Mouse (Mus musculus) induced T-regulatory cell, adult 2 months (primary cell): ENCODE measurements around the gene Chmp3.
A peak's percentile ranks its signal among the peaks of the same experiment; 100 is the strongest.

ENCODE experiments used
- DNase-seq: peaks from one replicate; pipeline ENCODE4 v3.0.0-alpha.2; 2012; ENCODE audit warnings: low read depth

Chmp3 gene

DNA sequence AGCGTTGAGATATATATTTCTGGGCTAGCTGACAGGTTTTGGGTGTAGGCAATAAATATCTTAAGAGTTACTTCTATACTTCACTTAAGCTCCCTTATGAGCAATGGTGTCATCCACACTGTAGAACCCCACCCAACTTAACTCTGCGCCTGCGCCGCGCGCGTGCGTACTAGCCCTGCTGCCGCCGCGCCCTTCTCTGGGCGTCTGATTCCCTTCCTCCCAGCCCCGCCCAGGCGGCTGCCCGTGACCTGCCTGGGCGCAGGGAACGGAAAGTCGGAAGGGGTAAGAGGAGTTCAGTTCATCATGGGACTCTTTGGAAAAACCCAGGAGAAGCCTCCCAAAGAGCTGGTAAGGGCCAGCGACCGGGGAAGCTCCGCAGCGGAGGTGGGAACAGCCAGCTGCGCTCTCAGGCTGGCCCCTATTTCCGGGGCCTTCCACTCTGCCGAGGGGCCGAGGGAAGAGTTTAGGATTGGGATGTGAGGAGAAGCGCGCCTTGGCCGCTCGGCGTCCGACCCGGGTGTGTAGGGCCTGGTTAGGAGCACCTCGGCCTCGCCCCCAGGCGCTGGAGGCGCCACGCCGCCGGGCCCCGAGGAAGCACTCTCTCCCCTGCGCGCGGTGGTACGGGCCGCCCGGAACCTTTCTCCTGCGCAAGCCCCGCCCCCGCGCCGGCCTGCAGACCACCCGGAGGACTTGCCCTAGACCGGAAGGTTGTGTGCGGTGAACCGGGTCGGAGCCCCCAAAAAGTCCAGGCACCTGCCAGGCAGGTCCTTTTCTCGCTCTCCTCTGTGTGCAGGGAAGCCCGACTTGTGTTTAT lies at the start of gene Chmp3:
Chmp3 (plus strand) TSS at position 112 of the 814 bp plus-strand sequence.
- peak; percentile 96 for DNase-seq

DNA sequence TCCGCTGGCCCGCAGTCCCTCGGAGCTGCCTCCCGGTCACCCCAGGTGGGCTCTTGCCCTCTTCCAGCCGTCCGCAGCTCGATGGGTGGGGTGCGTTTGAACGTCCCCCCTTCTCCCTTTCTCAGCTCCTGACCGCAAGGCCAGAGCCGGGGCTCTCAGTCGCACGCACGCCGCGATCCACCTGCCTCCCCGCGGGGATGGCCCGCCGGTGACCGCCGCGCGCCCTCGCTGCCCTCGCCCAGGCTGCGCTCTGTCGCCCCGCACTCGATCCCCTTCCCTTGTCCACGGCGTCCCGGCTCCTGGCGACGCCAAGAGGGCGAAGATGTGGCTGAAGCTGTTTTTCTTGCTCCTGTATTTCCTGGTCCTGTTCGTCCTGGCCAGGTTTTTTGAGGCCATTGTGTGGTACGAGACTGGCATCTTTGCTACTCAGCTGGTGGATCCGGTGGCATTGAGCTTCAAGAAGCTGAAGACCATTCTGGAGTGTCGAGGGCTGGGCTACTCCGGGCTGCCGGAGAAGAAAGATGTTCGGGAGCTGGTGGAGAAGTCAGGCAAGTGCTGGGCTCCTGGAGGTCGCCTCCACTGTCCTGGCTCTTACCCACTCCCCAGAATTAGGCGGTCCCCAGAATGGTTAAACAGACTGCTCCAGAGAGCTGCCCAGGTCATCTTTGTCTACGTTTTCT lies 49.1 kb upstream of the Chmp3 start:
- peak; percentile 60 for DNase-seq

DNA sequence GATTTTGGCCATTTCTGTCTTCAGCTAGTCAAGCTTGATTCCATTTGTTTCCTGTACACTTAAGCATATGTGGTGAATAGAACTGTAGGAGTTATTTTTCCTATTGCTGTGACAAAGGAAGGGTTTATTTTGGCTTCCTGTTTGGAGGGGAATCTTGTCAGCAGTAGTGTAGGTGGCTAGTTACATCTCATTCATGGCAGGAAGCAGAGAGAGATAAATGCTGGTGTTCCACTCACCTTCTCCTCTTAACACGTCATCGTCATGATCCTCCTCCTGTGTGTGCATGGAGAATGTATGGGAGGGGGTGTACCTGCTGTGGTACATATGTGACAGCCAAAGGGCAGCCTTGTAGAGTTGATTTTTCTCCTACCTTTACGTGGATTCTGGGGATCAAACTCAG lies 43.0 kb upstream of the Chmp3 start:
- no peak for DNase-seq

DNA sequence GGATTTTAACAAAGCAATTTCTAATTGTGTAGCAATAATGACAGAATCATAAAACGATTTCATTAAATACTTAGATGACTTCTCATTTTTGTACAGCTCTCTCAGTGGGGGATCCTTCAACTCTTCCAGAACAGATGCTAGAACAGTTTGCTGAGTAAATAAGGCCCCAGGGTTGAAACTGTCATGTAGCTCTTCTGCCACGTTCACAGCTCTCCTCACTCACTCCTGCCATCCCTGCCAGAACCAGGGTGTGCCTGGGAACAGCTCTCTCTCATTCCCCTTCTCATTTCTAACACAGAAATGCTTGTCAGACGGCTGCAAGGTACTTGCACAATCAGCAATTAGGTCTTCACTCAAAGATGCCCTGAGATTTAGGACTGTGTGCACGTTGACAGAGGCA lies 40.6 kb upstream of the Chmp3 start:
- DNase-seq, result no peak

DNA sequence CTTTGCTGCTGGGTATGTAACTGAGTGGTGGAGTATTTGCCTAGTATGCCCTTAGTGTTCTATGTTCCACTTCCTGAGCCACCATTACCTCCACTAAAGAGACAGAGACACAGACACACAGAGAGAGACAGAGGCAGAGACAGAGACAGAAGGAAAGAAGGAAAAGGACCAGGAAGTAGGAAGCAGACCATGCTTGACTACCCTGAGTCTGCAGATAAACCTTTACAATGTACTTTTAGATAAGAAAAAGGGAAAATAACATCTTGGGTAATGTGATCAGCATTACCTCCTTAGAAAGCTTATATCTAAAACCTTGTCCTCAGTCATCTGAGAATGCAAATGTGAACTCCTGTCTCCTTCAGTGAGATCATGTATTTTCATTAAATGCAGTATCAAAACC lies 39.9 kb upstream of the Chmp3 start:
- DNase-seq, result no peak

DNA sequence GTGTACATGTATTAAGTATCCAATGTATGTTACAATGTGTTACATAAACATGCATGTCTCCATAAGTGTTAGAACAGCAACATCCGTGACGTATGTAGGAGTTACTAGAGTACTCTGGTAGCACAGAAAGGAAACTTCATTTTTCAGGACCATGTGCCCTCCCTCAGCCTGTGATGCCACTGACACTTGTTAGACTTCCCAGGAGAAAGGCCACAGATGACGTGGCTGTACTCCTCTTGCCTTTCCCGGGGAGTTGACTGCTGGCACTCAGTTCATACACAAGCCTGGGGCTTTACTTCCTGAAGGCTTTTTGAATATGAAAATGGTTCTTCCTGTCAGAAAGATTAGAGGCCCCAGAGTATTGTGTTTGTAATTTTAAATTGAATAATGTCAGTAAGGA lies 39.5 kb upstream of the Chmp3 start:
- DNase-seq, result no peak

DNA sequence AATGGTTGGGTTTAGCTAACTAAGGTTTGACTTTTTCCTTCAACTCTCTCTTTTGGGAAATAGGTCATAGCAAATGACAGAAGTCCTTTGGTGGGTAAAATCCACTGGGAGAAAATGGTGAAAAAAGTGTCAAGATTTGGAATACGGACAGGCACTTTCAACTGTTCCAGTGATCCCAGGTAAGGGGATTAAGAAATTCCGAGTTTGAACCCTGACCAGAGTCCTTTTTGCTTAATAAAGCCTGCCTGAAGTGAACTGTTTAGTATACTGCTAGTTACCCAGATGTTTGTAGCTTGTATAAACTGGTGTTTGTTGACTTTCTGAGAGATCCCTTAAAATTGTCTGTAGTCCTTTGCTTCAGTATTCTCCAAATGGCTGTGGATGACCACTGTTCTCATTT lies 37.9 kb upstream of the Chmp3 start:
- DNase-seq, result no peak

DNA sequence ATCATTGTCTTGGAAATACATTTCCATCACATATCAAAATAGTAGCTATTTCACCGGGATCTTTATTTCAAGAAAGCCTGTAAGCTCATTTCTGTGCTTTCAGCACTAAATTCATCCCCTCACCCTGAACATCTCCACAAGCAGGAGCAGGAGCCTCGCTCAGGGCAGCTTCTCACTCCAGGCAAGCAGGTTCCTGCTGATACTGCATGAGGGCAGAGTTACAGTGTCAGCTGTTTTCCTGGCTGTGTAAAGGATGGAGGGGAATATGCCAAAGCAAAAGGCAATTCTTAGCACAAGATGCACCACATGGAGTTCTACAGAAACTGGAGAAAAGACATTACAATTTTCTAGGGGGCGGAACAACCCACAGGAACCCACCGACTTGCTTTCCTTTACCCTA lies 24.1 kb upstream of the Chmp3 start:
- DNase-seq, result no peak

DNA sequence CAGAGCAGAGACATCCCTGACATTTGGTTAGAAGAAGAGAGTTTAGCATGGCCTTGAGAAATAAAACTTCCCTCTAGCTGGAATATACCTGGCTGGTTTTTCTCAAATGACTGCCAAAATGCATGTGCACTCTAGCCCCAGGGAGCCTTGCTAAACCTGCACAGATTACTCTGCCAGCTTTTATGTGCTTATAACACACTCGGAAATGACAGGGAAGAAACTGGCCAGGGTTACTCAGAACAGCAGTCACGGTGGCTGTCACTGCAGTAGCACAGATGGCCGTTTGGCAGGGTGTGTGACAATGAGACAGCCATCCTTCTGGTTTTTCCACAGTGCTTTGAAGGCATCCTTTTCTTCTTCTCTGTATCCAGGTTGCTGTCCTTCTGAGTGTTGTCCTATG lies 18.0 kb upstream of the Chmp3 start:
- no peak for DNase-seq

DNA sequence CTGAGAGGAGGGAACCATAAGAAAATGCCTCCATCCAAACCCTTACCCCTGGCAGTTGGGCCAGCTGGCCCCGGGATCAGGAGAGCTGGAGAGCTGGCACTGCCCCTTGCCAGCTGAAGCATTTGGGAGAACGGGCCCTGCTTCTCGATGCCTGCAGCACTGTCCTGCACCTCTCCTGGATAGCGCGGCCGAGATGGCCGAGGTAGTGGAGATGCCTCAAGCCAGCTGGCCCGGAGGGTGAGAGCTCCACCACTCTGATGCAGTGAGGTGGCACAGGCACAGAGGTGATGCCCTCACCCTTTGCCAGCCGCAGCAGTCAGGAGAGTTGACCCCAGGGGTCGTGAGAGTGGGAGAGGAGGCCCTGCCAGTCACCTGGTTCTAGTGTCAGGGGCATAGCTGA lies 16.5 kb upstream of the Chmp3 start:
- no peak for DNase-seq

DNA sequence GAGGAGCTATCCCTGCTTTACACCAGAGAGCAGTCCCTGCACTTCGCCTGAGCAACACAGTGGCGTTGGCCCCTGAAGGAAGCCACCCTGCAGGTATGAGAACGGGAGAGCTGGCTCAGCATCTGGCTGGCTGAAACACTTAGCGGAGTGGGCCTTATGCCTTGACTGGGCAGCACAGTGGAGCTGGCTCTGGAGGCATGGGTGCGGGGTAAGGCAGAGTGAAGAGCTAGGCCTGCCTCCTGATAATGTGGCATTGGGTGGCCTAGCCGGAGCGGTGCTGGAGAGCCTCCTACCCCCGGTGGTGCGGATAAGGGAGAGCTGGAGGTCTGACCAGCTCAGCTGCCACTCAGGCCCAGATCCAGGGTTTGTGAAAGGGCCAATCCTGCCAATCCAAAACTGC lies 15.8 kb upstream of the Chmp3 start:
- no peak for DNase-seq

DNA sequence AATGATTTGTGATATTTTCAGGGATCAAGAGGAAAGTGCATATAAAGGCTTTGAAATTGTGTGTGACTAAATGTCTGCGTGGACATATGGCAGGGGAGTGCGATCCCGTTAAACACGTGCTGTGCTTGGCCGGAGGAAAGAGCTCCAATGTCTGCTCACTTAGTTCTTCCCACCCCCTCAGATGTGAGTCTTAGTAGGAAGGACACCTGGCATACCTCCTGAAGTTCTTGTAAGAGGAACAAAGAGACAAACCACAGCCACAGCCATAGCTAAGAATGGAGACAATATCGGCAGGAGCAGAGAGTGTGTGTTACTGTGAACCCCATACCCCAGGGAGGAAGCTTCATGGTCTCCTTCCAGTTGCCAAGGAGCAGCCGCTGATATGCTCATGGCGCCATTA lies 13.4 kb upstream of the Chmp3 start:
- DNase-seq, result no peak

DNA sequence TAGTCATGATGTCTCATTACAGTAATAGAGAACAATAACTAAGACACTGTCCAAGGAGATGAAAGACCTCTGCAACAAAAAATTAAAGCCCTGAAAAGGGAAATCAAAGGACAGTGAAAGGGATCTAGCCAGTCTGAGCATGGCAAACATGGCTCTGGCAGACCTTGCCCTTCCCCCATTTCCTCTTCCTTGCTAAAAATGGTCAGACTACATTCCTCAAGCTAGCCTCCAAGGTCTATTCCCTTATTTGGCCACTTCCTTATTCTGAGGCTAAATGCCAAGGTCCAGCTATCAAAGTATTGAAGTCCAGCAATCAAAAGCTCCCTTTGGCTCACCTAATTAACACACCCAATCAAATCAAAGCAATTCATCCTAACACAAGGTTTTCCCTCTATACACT lies 6.3 kb upstream of the Chmp3 start:
- no peak for DNase-seq

DNA sequence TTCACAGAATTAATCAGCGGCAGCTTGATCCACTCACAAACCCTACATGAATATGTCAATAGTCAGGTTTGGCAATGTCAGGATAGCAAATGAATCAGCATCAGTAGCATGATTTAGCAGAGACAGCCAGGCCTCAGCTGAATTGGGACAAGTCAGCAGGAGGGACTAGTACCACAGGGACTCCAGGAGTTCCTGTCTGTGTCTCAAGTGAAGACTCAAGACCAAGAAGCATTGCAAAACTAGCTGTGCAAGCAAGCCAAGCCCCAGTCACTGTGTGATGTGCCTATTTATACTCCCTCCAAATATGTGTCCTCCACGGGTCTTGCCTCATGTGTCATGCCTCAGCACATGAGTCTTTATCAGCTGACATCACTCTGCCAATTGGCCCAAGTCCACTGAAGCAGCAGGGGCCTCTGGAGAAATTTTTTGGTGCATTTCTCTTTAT lies 11.9 kb downstream of the Chmp3 start:
- no peak for DNase-seq

DNA sequence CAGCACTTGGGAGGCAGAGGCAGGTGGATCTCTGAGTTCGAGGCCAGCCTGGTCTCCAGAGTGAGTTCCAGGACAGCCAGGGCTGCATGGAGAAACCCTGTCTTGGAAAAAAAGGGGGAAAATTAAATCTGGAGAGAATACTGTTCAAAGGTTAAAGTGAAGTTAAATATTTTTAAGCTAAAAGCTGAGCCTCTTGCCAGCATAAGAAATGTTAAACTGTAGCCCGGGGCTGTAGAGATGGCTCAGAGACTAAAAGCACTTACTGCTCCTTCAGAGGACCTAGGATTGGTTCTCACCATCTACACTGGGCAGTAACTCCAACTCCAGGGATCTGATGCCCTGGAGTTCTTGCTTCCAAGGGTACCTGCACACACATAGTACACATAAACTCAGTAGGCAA lies 13.2 kb downstream of the Chmp3 start:
- no peak for DNase-seq

DNA sequence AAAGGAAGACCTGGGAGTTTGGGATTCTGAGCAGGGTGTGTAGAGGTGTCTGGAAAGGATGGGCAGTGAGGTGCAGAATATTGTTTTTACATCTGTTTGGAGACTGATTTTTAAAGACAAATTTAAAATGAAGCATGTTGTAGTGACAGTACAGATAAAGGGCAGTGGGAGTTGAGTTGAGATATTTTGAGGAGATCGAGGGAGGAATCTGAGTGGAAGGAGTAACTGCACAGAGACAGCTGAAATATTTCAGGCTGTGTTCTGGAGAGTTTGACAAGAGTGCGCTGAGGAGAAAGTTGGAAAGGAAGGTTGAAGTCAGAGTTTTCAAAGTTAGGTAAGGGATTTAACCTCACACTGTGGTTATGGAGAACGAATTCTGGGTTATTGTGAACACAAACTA lies 25.0 kb downstream of the Chmp3 start:
- no peak for DNase-seq

DNA sequence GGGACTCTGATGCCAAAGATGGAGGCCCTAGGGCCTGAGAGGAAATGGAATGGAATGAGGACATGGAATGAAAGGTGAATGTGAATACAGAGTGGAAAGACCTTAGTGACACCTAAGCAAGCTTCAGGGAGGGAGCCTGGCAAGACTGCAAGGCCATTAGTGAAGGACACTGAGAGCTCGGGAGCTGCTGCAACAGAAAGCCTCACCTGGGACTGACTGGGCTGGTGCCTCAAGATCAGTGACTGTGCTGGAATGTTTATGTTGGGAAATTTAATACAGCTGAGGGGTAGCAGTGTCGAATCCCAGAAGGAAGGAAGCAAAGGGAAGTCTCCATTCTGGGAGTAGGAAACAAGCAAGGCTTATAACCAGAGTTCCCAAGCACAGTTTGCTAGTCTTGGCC lies 25.4 kb downstream of the Chmp3 start:
- DNase-seq, result no peak

DNA sequence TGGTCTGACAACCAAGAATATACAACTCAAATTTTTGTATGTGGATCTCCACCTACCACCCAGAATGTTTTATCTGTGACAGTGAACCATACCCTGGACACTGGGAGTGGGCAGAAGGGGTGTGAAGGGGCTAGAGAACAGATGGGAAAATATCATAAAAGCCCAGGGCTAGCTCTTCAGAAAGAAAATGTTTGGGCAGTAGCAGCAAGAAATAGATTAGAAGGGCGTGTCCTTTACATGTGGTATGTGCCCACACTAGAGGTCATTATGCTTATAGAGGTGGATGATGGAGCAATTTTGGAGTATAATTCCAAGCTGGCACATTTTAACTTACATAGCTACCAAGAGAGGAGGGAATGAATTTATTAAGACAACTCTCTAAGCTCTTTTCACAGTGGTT lies 31.8 kb downstream of the Chmp3 start:
- DNase-seq, result no peak

DNA sequence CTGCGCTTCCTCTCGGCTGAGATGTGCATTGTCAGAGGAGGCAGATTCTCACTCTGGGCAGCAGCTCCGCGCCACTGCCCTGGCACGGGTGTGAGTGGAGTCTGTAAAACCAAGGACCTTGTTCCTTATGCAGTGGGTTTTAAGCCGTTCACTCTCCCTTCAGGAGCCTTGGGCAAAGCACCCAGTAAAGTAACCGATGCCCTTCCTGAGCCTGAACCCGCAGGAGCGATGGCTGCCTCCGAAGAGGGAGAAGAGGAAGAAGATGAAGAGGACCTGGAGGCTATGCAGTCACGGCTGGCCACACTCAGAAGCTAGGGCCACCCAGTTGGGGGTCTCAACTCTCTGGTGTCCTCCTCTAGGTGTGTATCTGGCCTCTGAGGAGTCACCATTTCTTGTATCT lies 35.9 kb downstream of the Chmp3 start:
- DNase-seq, result no peak

DNA sequence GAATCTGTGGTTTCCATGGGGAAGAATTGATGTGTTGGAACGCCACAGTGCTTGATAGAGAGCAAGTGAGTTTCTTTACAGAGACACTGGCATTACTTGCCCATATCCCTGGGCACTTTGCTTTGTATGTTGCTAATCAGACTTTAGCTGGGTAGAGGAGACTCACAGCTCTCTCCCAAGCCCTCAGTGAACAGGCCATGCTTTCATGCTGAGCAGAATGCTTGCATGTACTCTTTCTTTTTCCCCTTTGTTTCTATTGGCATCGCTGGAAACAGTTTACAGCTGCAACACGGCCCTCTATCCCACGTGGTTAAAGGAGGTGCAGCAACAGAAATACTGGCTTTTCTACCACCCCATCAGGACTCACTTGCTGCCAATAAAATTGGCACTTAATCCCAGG lies 39.6 kb downstream of the Chmp3 start:
- DNase-seq, result no peak

DNA sequence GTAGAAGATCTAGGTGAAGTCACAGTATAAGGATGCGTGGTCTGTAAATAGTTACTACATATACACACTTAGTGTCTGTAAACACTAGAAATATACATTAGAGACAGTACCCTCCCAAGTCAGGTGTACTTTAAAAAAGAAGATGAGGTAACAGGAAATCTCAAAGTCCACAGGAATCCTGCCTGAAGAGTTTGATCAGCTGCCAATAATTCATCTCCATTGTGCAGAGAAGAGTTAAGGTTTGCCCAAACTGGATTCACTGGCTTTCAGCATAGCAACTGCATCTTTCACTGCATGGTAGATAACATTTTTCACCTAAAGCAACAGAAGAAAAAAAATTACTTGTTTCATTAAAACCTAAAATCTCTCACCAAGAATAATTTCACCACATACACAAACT lies 45.8 kb downstream of the Chmp3 start:
- DNase-seq, result no peak

DNA sequence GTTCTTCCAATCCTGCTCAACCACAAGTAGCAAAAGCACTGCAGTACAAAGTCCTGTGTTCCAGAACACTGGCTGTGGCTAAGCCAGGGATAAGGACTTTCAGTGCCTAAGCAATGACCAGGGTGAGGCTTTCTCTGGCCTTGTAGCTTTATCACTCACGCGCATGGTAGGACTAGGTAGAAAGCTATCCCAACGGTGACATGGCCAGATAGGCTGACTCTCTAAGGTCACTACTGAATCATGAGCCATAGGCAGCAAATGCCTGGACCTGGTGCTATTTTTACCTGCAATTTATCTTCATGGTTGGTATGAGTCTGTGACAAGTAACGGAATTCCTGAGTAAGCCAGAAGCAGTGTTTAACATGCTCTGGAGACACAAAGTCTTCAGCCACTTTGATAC lies 46.6 kb downstream of the Chmp3 start:
- DNase-seq, result no peak

DNA sequence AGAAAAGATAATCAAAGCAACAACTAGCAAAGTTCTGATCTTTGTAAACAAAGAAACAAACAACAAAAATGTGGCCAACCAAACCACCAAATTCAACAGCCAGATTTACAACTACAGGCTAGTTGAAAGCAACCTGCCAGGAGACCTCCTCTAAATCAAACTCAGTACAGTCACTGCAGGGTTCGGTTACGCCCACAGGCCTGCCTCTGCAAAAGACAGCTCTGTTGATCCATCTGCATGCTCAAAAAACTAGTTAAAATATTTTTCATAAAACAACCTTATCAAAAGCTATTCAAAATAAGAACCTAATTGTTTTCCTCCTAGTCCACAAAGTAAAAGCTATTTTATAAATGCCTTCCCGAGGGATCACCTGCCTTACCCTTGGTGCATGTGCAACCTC lies 64.2 kb downstream of the Chmp3 start:
- no peak for DNase-seq

DNA sequence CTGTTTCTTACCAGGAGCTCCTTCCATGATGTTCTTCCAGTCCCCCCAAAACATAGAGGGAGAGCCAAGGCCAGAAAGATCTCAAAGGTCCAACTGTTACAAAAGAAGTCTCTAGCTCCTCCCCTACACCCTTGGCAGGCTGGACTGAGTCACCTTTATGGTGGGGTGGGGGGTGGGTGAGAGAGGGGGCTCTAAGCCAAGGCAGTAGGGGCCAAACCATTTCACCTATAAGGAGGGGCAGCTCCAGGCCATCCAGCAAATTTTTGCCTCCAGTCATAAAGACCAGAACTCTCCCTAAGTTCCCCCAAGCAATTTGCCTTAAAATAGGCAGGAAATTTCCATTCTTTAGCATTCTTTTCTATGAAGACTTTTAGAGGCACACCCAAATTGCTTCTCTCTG lies 65.4 kb downstream of the Chmp3 start:
- no peak for DNase-seq
